Mouse (Mus musculus) heart, postnatal 0 days (tissue): ENCODE data around the gene Spaca4.

Experiments used
- CTCF ChIP-seq: IDR thresholded peaks from 2 replicates; pipeline ENCODE4 v1.5.1; 2016; ENCODE audit warnings: antibody characterized with exemption, control low read depth, low read depth
- EP300 ChIP-seq: IDR thresholded peaks from 2 replicates; pipeline ENCODE4 v1.6.1; 2016; ENCODE audit warnings: antibody characterized with exemption, low read depth

- TF ChIP-seq CTCF (no peak), EP300 (no peak)
These were observed 9.7 kb downstream of the Spaca4 start for GRCm38 (mm10) chr7:45715741-45716459.
